Mouse (Mus musculus): ENCODE data around the gene Zfp354b. TPM values are rescaled to one million over a fixed set of nuclear protein-coding genes. Genes with fewer than 3 reads are reported as not detected.

Gene Zfp354b
- polyA plus RNA-seq (2015; fragmentation: Nextera tagmentation; extraction: Ambion mirVana) = 2.9 TPM in 2 replicates

GRCm38 (mm10) chr11:50931451-50931866 is at the start of gene Zfp354b:
TSS of gene Zfp354b (minus strand) at chr11:50931633.
- Histone ChIP-seq H3K9ac (replicated peaks) (peak within 1 kb of the TSS; percentile 74), H3K27me3 (no peaks in the 10 kb centered on the region), H3K9me3 (no peaks in the 10 kb centered on the region), H3K36me3 (no peaks in the 10 kb centered on the region), H3K27ac (peak within 1 kb of the TSS; percentile 79), H3K4me2 (replicated peaks) (peak within 1 kb of the TSS; percentile 85), H3K4me3 (replicated peaks) (peak within 1 kb of the TSS; percentile 60), H3K4me1 (replicated peaks) (peaks cover 12% of the 10 kb centered on the region)
- ATAC-seq = peak; percentile 96
- WGBS = under 1% methylated on average over 18 of the region's 18 CpGs

DNA sequence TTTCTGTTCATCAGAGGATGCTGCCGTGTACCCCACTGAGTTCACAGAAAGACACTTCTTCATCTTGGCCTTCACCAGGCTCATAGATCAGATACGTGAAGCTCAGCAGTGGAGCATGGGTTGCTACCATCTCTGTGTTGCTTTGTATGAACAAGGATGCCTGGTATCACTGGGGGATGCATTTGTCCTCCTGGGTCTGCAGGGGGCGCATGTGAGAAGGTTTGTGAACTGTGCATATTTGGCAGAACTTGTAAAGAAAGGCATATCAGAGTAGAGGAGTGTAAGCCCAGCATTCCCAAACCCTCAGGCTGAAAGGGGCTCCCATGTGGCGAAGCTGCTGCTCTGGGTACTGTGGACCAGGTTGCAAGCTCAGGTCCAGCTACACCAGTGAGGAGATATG is 45.8 kb upstream of the Zfp354b start:
- Histone ChIP-seq H3K9me3 (no peaks in the 10 kb centered on the region), H3K27ac (no peak overlapping the region), H3K36me3 (no peaks in the 10 kb centered on the region), H3K4me2 (replicated peaks) (no peak overlapping the region), H3K4me3 (replicated peaks) (no peak overlapping the region), H3K27me3 (no peaks in the 10 kb centered on the region), H3K4me1 (replicated peaks) (no peaks in the 10 kb centered on the region), H3K9ac (replicated peaks) (no peak overlapping the region)
- ATAC-seq = no peak
- WGBS = 74% methylated on average over 4 of the region's 4 CpGs

- Histone ChIP-seq H3K27ac (no peak within 1 kb of the TSS), H3K9ac (replicated peaks) (no peak within 1 kb of the TSS), H3K9me3 (no peaks in the 10 kb centered on the region), H3K4me1 (replicated peaks) (0 out of 2 replicates have a peak, but pooled peaks cover 9% of the 10 kb centered on the region), H3K27me3 (no peaks in the 10 kb centered on the region), H3K4me3 (replicated peaks) (no peak within 1 kb of the TSS), H3K4me2 (replicated peaks) (no peak within 1 kb of the TSS), H3K36me3 (no peaks in the 10 kb centered on the region)
- WGBS = 81% methylated on average over 11 of the region's 11 CpGs
- ATAC-seq = no peak
Observed at GRCm38 (mm10) chr11:50966230-50966629, 34.8 kb upstream of the Zfp354b start, which contains the start of gene Olfr1378. TSS of gene Olfr1378 (plus strand) at chr11:50966530.

DNA sequence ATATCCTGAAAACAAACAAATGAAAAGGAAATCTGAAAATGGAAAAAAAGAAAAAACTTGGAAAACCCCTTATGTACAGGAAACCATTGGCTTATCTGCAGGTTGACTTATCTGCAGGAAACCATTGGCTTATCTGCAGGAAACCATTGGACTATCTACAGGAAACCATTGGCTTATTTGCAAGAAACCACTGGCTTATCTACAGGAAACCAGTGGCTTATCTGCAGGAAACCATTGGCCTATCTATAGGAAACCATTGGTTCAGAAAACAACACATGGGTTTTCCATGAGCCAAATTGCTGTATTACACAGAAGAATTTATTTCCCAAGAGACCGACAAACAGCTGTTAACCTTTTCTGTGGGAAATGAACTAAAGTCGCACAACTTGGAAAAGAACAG is 33.5 kb upstream of the Zfp354b start:
- Histone ChIP-seq H3K27ac (no peak overlapping the region), H3K36me3 (no peaks in the 10 kb centered on the region), H3K4me2 (replicated peaks) (no peak overlapping the region), H3K27me3 (no peaks in the 10 kb centered on the region), H3K4me1 (replicated peaks) (0 out of 2 replicates have a peak, but pooled peaks cover 9% of the 10 kb centered on the region), H3K9ac (replicated peaks) (no peak overlapping the region), H3K4me3 (replicated peaks) (no peak overlapping the region), H3K9me3 (no peaks in the 10 kb centered on the region)
- WGBS = 89% methylated on average over 2 of the region's 2 CpGs
- no peak for ATAC-seq

DNA sequence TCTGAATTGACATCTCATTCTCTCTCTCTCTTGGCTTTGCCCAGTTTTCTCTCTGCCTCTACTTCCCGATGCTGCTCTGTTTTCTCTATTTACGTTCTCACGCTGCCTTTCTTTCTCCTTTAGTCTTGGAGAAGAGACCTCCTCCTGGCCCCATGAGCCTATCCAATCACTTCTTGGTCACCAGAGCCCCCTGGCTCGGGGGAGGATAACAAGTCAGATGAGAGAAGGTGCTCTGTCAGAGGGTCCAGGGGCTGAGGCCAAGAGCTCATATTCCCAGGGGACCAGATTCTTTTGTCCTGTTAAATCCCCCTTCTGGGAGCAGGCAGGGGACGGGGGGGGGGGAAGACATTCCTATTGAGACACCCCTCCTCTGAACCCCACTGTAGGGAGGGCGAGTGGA is 22.2 kb upstream of the Zfp354b start, which contains the start of gene Prop1:
TSS of gene Prop1 (minus strand) at position 101 of the 400 bp plus-strand sequence.
- Histone ChIP-seq H3K4me3 (replicated peaks) (no peak within 1 kb of the TSS), H3K4me2 (replicated peaks) (no peak within 1 kb of the TSS), H3K36me3 (no peaks in the 10 kb centered on the region), H3K9ac (replicated peaks) (no peak within 1 kb of the TSS), H3K27ac (no peak within 1 kb of the TSS), H3K27me3 (no peaks in the 10 kb centered on the region), H3K4me1 (replicated peaks) (no peaks in the 10 kb centered on the region), H3K9me3 (no peaks in the 10 kb centered on the region)
- WGBS = 63% methylated on average over 6 of the region's 6 CpGs
- no peak for ATAC-seq

GRCm38 (mm10) chr11:50952290-50952689 is 20.9 kb upstream of the Zfp354b start:
- Histone ChIP-seq H3K27ac (no peak overlapping the region), H3K4me1 (replicated peaks) (no peaks in the 10 kb centered on the region), H3K27me3 (no peaks in the 10 kb centered on the region), H3K9ac (replicated peaks) (no peak overlapping the region), H3K4me3 (replicated peaks) (no peak overlapping the region), H3K36me3 (no peaks in the 10 kb centered on the region), H3K4me2 (replicated peaks) (no peak overlapping the region), H3K9me3 (no peaks in the 10 kb centered on the region)
- ATAC-seq = no peak
- WGBS = 83% methylated on average over 14 of the region's 14 CpGs

GRCm38 (mm10) chr11:50943506-50943905 is 12.1 kb upstream of the Zfp354b start, which contains the start of gene 4933414I15Rik:
TSS of gene 4933414I15Rik (minus strand) at chr11:50943765.
- no peaks in the 10 kb centered on the region for H3K4me1 ChIP-seq (replicated peaks)
- H3K27me3 ChIP-seq = no peaks in the 10 kb centered on the region
- H3K9me3 ChIP-seq = no peaks in the 10 kb centered on the region
- H3K4me3 ChIP-seq (replicated peaks) = no peak within 1 kb of the TSS
- no peak within 1 kb of the TSS for H3K27ac ChIP-seq
- no peak within 1 kb of the TSS for H3K9ac ChIP-seq (replicated peaks)
- WGBS = 84% methylated on average over 14 of the region's 14 CpGs
- ATAC-seq = no peak
- H3K4me2 ChIP-seq (replicated peaks) = no peak within 1 kb of the TSS
- H3K36me3 ChIP-seq = no peaks in the 10 kb centered on the region

GRCm38 (mm10) chr11:50942386-50942785 is 11.0 kb upstream of the Zfp354b start:
- no peak for ATAC-seq
- Histone ChIP-seq H3K9me3 (no peaks in the 10 kb centered on the region), H3K9ac (replicated peaks) (no peak overlapping the region), H3K27ac (no peak overlapping the region), H3K36me3 (no peaks in the 10 kb centered on the region), H3K4me2 (replicated peaks) (no peak overlapping the region), H3K4me3 (replicated peaks) (no peak overlapping the region), H3K4me1 (replicated peaks) (no peaks in the 10 kb centered on the region), H3K27me3 (no peaks in the 10 kb centered on the region)
- 74% methylated on average over 12 of the region's 12 CpGs for WGBS

- 31% methylated on average over 14 of the region's 14 CpGs for WGBS
- no peaks in the 10 kb centered on the region for H3K9me3 ChIP-seq
- H3K27ac ChIP-seq = no peak overlapping the region
- no peak overlapping the region for H3K4me3 ChIP-seq (replicated peaks)
- no peaks in the 10 kb centered on the region for H3K27me3 ChIP-seq
- peak; percentile 73 for ATAC-seq
- H3K36me3 ChIP-seq = no peaks in the 10 kb centered on the region
- H3K9ac ChIP-seq (replicated peaks) = no peak overlapping the region
- H3K4me2 ChIP-seq (replicated peaks) = no peak overlapping the region
- no peaks in the 10 kb centered on the region for H3K4me1 ChIP-seq (replicated peaks)
Observed at GRCm38 (mm10) chr11:50939621-50940366, 8.4 kb upstream of the Zfp354b start.

DNA sequence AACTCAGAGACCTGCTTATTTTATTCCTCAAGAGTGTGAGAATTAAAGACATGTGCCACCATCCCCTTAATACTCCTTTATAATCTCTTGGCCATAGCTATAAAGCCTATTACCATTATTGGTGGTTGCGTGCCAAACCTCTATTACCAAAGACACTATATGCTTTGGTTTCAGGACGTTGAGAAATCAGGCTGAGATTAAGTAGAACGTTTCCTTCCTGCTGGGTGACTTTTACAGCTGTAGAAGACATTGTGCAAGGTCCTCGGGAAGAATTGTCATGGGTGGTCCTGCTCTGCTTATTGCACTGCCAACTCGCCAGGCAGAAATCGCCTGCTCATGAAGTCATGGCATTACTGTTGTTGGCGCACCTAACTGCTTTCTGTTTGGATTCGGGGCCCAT is 7.0 kb upstream of the Zfp354b start:
- H3K9me3 ChIP-seq = no peaks in the 10 kb centered on the region
- H3K27ac ChIP-seq = no peak overlapping the region
- H3K4me1 ChIP-seq (replicated peaks) = no peaks in the 10 kb centered on the region
- no peak for ATAC-seq
- 86% methylated on average over 8 of the region's 8 CpGs for WGBS
- no peak overlapping the region for H3K4me3 ChIP-seq (replicated peaks)
- H3K4me2 ChIP-seq (replicated peaks) = no peak overlapping the region
- H3K27me3 ChIP-seq = no peaks in the 10 kb centered on the region
- no peaks in the 10 kb centered on the region for H3K36me3 ChIP-seq
- H3K9ac ChIP-seq (replicated peaks) = no peak overlapping the region

DNA sequence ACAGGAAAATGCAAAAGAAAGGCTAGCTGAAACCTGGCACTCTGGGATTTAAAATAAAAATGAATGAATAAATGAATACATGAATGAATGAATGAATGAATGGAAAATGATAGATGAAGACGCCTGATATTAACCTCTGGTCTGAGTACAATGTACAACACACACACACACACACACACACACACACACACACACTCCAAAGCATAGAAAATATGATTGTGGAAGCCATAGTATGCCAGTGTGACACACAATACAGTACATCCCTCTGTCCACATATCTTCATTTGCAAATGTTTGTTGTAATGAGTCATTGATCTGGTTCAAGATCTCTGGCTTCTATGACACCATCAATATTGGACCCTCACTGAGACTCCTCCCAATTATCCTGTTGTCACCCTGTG is 607 bp upstream of the Zfp354b start:
- Histone ChIP-seq H3K4me2 (replicated peaks) (peak overlapping the region; percentile 85), H3K4me1 (replicated peaks) (peaks cover 12% of the 10 kb centered on the region), H3K27ac (peak overlapping the region; percentile 49), H3K36me3 (no peaks in the 10 kb centered on the region), H3K9ac (replicated peaks) (no peak overlapping the region), H3K27me3 (no peaks in the 10 kb centered on the region), H3K4me3 (replicated peaks) (peak overlapping the region; percentile 60), H3K9me3 (no peaks in the 10 kb centered on the region)
- 71% methylated on average over 1 of the region's 1 CpGs for WGBS
- ATAC-seq = peak; percentile 66

GRCm38 (mm10) chr11:50931021-50931420 is 412 bp downstream of the Zfp354b start:
- ATAC-seq = peak; percentile 75
- H3K4me2 ChIP-seq (replicated peaks) = peak overlapping the region; percentile 85
- H3K9ac ChIP-seq (replicated peaks) = peak overlapping the region; percentile 74
- 4% methylated on average over 16 of the region's 16 CpGs for WGBS
- no peaks in the 10 kb centered on the region for H3K9me3 ChIP-seq
- H3K27ac ChIP-seq = peak overlapping the region; percentile 79
- H3K27me3 ChIP-seq = no peaks in the 10 kb centered on the region
- no peaks in the 10 kb centered on the region for H3K36me3 ChIP-seq
- peak overlapping the region; percentile 60 for H3K4me3 ChIP-seq (replicated peaks)
- peaks cover 12% of the 10 kb centered on the region for H3K4me1 ChIP-seq (replicated peaks)
